Mouse (Mus musculus) CH12.LX (cell line): ENCODE measurements around the gene Olfr1413. TPM values are rescaled to one million over a fixed set of nuclear protein-coding genes. Genes with fewer than 3 reads are reported as not detected.

ENCODE experiments used
- DNase-seq: peaks from one replicate; pipeline ENCODE4 v3.0.0-alpha.2; 2013; ENCODE audit errors: extremely low read depth
- H3K27ac ChIP-seq: 2 replicates; pipeline ENCODE4 v1.5.1; 2012; ENCODE audit warnings: low read depth, mild to moderate bottlenecking, control low read depth, moderate library complexity; ENCODE audit not compliant: insufficient read depth
- H3K27me3 ChIP-seq: replicated peaks from 2 replicates; pipeline ENCODE3; 2012; ENCODE audit warnings: inconsistent platforms
- H3K36me3 ChIP-seq, 2 experiments: replicated peaks in 1 of 2; 2 replicates each; pipeline versions ENCODE3 to v1.6.1; 2012; ENCODE audit warnings: inconsistent platforms in 1 of 2, low read length in 1 of 2, mild to moderate bottlenecking in 1 of 2, mixed read lengths in 1 of 2, moderate library complexity in 1 of 2; ENCODE audit not compliant: control insufficient read depth in 1 of 2, insufficient read depth in 1 of 2
- H3K4me1 ChIP-seq, 2 experiments: 2 replicates each; pipeline ENCODE4 v1.6.1; 2012; ENCODE audit warnings: inconsistent platforms in 1 of 2, moderate library complexity in 1 of 2; ENCODE audit not compliant: insufficient read depth in 2 of 2, control insufficient read depth in 1 of 2
- H3K4me2 ChIP-seq: 2 replicates; pipeline ENCODE4 v1.6.1; 2012; ENCODE audit warnings: low read depth, mild to moderate bottlenecking, control low read depth; ENCODE audit not compliant: poor library complexity, insufficient read depth, severe bottlenecking
- H3K4me3 ChIP-seq, 3 experiments: fragments of 150-350 bp in 1 of 3; sonication (generic) in 1 of 3; replicated peaks in 1 of 3; 2 replicates each; pipeline versions ENCODE3 to v1.5.1; 2011 to 2012; ENCODE audit warnings: low read depth in 2 of 3, low read length in 2 of 3, mild to moderate bottlenecking in 2 of 3, moderate library complexity in 2 of 3, control low read depth in 1 of 3, improper control_type of control experiment in 1 of 3, inconsistent platforms in 1 of 3, mixed read lengths in 1 of 3; ENCODE audit not compliant: poor library complexity in 1 of 3
- H3K79me2 ChIP-seq: replicated peaks from 2 replicates; pipeline ENCODE4 v1.6.1; 2012; ENCODE audit warnings: mild to moderate bottlenecking, moderate library complexity; ENCODE audit not compliant: control insufficient read depth, poor library complexity, insufficient read depth, severe bottlenecking; ENCODE audit errors: extremely low read depth
- H3K9ac ChIP-seq: 2 replicates; pipeline ENCODE4 v1.6.1; 2012; ENCODE audit warnings: low read depth, mild to moderate bottlenecking, control low read depth, moderate library complexity; ENCODE audit not compliant: insufficient read depth
- H3K9me3 ChIP-seq: replicated peaks from 2 replicates; pipeline ENCODE3; 2012; ENCODE audit warnings: low read length, inconsistent platforms, mixed read lengths
- GABPA ChIP-seq: IDR thresholded peaks from 2 replicates; pipeline ENCODE4 v1.6.1; 2012; ENCODE audit warnings: low read depth, low read length, improper control_type of control experiment, inconsistent platforms; ENCODE audit not compliant: insufficient replicate concordance
- HCFC1 ChIP-seq: IDR thresholded peaks from 2 replicates; pipeline ENCODE4 v1.6.1; 2012; ENCODE audit warnings: low read depth, mild to moderate bottlenecking, inconsistent platforms, low read length, improper control_type of control experiment
- MXI1 ChIP-seq: IDR thresholded peaks from 2 replicates; pipeline ENCODE4 v1.6.1; 2011; ENCODE audit warnings: mild to moderate bottlenecking, low read depth, low read length, improper control_type of control experiment
- NELFE ChIP-seq: IDR thresholded peaks from 2 replicates; pipeline ENCODE4 v1.6.1; 2011; ENCODE audit warnings: low read depth, low read length, improper control_type of control experiment
- RCOR1 ChIP-seq: conservative IDR thresholded peaks from 2 replicates; pipeline ENCODE4 v1.6.1; 2012; ENCODE audit warnings: low read depth, mild to moderate bottlenecking, inconsistent platforms, low read length, improper control_type of control experiment
- UBTF ChIP-seq: IDR thresholded peaks from 2 replicates; pipeline ENCODE4 v1.6.1; 2012; ENCODE audit warnings: low read depth, mild to moderate bottlenecking, inconsistent platforms, low read length, improper control_type of control experiment, moderate library complexity
- dilution Hi-C: fragments of 300-500 bp; cut with MboI; formaldehyde crosslinking; loops from 2 replicates; pipeline ENCODE4 v1.14.3; 2020; ENCODE audit warnings: low sequenced_read_pairs; ENCODE audit not compliant: extremely low pct_unique_long_range_greater_than_20kb, extremely low pct_ligation_motif_present
- in situ Hi-C: fragments of 300-500 bp; cut with MboI; formaldehyde crosslinking; loops from 3 replicates; pipeline ENCODE4 v1.14.3; 2019; ENCODE audit warnings: low sequenced_read_pairs, low pct_ligation_motif_present, low pct_unique_long_range_greater_than_20kb, mixed read lengths
- polyA plus RNA-seq: library from polyadenylated mRNA; unstranded; fragments of >175 nt; gene quantifications from 2 replicates; pipeline ENCODE4 v1.2.1, GENCODE M21; 2012; ENCODE audit warnings: low read depth; ENCODE audit not compliant: insufficient read length
- total RNA-seq, 2 experiments: library from RNA; depleted of rRNA; stranded (reverse); fragments of 300-350 nt in 1 of 2; fragments of >200 nt in 1 of 2; gene quantifications; 2 replicates each; pipeline ENCODE4 v1.2.3; 2012 to 2014

The Olfr1413 gene
- total and polyA plus RNA-seq, 3 experiments = not detected

DNA sequence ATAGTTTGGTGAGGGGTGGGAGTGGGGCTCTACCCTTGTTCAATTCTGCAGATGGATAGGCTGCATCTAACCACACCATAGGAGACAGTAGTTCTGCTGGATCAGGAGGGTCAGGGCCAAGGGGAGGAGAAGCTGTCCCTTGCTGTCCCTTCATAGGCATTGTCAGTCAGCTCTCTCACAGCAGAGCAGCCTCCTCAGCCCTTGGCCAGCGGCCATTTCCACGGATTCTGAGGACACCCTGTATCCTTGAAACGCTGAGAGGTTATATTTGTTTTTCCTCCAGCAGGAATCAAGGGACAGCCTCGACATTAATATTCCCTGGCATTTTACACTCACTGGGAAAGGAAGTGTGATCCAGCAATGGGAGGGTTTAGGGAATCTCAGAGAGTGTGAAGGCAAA is 47.2 kb downstream of the Olfr1413 start:
- Histone ChIP-seq H3K4me1 (0 out of 4 replicates have a peak, but pooled peaks cover 0 to 2% of the 10 kb centered on the region in 2 experiments), H3K4me2 (no peak overlapping the region), H3K27ac (no peak overlapping the region), H3K9me3 (no peaks in the 10 kb centered on the region), H3K4me3 (no peak overlapping the region), H3K9ac (no peak overlapping the region), H3K27me3 (peaks cover 61% of the 10 kb centered on the region), H3K36me3 (no peaks in the 10 kb centered on the region), H3K79me2 (no peaks in the 10 kb centered on the region)
- in situ Hi-C loops = no loop called here
- DNase-seq = no peak
- dilution Hi-C loops = no loop called here
- TF ChIP-seq UBTF = no peak
- no peak for TF ChIP-seq RCOR1
- no peak for TF ChIP-seq GABPA
- TF ChIP-seq MXI1 = no peak
- no peak for TF ChIP-seq HCFC1
- TF ChIP-seq NELFE = no peak

Other genes with a start within 250 kb of the Olfr1413 start
- 103 and 111 TPM in 2 replicates for gene Ndufa10, start 97.5 kb upstream of the Olfr1413 start, total RNA-seq (2012; rRNA removed)
- 139 and 142 TPM in 2 replicates for gene Ndufa10, start 97.5 kb upstream of the Olfr1413 start, total RNA-seq (2014; rRNA removed)
- gene Ndufa10, start 97.5 kb upstream of the Olfr1413 start, polyA plus RNA-seq = 230 and 296 TPM in 2 replicates
- gene Olfr1416, start 86.2 kb upstream of the Olfr1413 start, total RNA-seq (2012; rRNA removed) = not detected in 2 replicates
- gene Olfr1416, start 86.2 kb upstream of the Olfr1413 start, total RNA-seq (2014; rRNA removed) = not detected in 2 replicates
- not detected in 2 replicates for gene Olfr1416, start 86.2 kb upstream of the Olfr1413 start, polyA plus RNA-seq
- not detected in 2 replicates for gene Olfr1415, start 75.2 kb upstream of the Olfr1413 start, total RNA-seq (2012; rRNA removed)
- not detected in 2 replicates for gene Olfr1415, start 75.2 kb upstream of the Olfr1413 start, total RNA-seq (2014; rRNA removed)
- gene Olfr1415, start 75.2 kb upstream of the Olfr1413 start, polyA plus RNA-seq = not detected in 2 replicates
- gene Olfr1414, start 52.7 kb upstream of the Olfr1413 start, total RNA-seq (2012; rRNA removed) = 0.25 TPM in 2 replicates
- gene Olfr1414, start 52.7 kb upstream of the Olfr1413 start, total RNA-seq (2014; rRNA removed) = 0.20 TPM in 1 of 2 replicates, not detected in the other
- not detected in 2 replicates for gene Olfr1414, start 52.7 kb upstream of the Olfr1413 start, polyA plus RNA-seq
- not detected in 2 replicates for gene Olfr1412, start 14.5 kb downstream of the Olfr1413 start, total RNA-seq (2012; rRNA removed)
- not detected in 2 replicates for gene Olfr1412, start 14.5 kb downstream of the Olfr1413 start, total RNA-seq (2014; rRNA removed)
- gene Olfr1412, start 14.5 kb downstream of the Olfr1413 start, polyA plus RNA-seq = not detected in 2 replicates
- not detected in 2 replicates for gene Olfr1411, start 23.1 kb downstream of the Olfr1413 start, total RNA-seq (2012; rRNA removed)
- gene Olfr1411, start 23.1 kb downstream of the Olfr1413 start, total RNA-seq (2014; rRNA removed) = not detected in 2 replicates
- not detected in 2 replicates for gene Olfr1411, start 23.1 kb downstream of the Olfr1413 start, polyA plus RNA-seq
- 0.08 TPM in 2 replicates for gene Olfr1410, start 34.5 kb downstream of the Olfr1413 start, total RNA-seq (2012; rRNA removed)
- not detected in 2 replicates for gene Olfr1410, start 34.5 kb downstream of the Olfr1413 start, total RNA-seq (2014; rRNA removed)
- gene Olfr1410, start 34.5 kb downstream of the Olfr1413 start, polyA plus RNA-seq = not detected in 2 replicates
- 0.08 TPM in 1 of 2 replicates, not detected in the other for gene Olfr12, start 46.5 kb downstream of the Olfr1413 start, total RNA-seq (2012; rRNA removed)
- not detected in 2 replicates for gene Olfr12, start 46.5 kb downstream of the Olfr1413 start, total RNA-seq (2014; rRNA removed)
- gene Olfr12, start 46.5 kb downstream of the Olfr1413 start, polyA plus RNA-seq = not detected in 2 replicates
- gene Cops9, start 70.7 kb downstream of the Olfr1413 start, total RNA-seq (2012; rRNA removed) = 209 and 220 TPM in 2 replicates
- gene Cops9, start 70.7 kb downstream of the Olfr1413 start, total RNA-seq (2014; rRNA removed) = 169 and 185 TPM in 2 replicates
- gene Cops9, start 70.7 kb downstream of the Olfr1413 start, polyA plus RNA-seq = 168 and 182 TPM in 2 replicates
- gene Otos, start 77.5 kb downstream of the Olfr1413 start, total RNA-seq (2012; rRNA removed) = not detected in 2 replicates
- not detected in 2 replicates for gene Otos, start 77.5 kb downstream of the Olfr1413 start, total RNA-seq (2014; rRNA removed)
- gene Otos, start 77.5 kb downstream of the Olfr1413 start, polyA plus RNA-seq = 0.24 TPM in 1 of 2 replicates, not detected in the other